Mouse (Mus musculus) monocyte, adult 2 months (primary cell): ENCODE measurements around the gene Exosc8.
"Not testable (repeated sequence)": the region's sequence is repeated elsewhere in the genome, so short reads cannot be mapped to it uniquely, and the experiment has no call there.

Experiments
- DNase-seq, 2 experiments: peaks; one replicate each; pipeline ENCODE4 v3.0.0; 2022; ENCODE audit warnings: low spot score in 2 of 2, low read depth in 1 of 2

Exosc8 gene

DNA sequence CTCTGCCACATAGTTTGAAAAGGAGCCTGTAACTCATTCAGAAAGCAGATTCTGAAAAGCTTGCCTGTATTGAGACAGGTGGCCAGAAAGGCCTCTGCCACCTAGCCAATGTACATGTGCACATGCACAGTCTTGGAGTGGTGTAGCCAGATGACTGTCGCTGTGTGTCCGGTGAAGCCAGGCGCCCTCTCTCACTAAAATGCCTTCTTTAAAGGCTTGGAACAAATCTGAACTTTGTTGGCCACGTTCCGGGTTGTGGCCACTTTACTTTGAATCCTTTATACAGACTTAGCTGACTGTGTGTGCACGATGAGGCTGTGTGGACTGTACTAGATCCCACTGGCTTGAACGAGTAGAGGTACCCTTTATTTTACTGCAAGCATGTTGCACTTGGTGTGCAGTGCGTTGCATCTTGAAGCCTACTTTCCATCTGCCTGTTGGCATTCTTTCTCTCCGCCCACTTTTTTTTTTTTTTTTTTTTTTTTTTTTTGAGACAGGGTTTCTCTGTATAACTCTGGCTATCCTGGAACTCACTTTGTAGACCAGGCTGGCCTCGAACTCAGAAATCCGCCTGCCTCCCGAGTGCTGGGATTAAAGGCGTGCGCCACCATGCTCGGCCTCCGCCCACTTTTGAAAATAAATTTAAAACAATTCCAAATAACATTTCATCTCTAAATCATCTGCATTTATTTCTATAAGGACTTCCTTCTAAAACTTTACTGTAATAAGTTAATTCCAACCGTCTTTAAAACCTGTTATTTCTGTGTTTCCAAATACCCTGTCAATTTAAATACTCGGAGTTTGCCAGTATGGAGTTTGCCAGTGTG lies 1.1 kb upstream of the Exosc8 start:
- DNase-seq = no peak

DNA sequence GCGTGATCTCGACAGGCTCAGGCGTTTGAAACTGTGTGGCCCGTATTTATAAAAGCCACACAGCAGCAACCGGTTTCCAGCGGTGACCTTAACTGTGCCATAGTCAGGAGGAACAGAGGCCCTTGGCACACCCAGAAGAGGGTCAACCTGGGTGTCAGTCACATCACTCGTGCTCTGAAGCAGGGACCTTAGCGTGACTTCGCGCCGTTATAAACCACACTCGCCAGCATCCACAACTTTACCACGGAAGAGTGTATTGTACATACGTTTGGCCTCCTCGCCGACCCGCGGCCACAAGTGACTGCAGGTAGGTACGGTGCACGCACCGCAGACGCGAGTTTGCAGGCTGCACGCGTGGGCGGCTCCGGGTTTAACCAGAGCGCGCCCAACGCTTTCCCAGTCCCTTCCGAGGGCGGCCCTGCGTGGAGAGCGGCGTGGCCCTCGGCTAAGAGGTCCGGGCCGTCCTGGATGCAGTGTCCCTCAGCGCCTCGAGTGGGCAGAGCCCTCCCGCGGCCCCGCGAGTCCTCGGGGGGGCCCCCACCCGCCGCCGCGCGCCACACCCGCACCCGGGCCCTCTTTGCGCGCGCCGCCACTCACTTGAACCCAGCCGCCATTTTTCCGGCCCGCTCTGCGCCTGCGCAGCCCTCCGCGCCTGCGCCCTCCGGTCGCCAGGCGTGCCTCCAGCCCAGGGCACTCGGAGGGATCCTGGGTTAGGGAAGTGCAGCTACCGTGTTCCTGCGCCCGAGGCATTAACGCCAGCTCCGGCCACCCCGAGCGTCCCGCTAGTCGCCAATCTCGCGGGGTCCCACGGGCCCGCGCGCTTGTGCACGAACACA lies 564 bp downstream of the Exosc8 start:
- DNase-seq = peak; percentile 64 to 87

DNA sequence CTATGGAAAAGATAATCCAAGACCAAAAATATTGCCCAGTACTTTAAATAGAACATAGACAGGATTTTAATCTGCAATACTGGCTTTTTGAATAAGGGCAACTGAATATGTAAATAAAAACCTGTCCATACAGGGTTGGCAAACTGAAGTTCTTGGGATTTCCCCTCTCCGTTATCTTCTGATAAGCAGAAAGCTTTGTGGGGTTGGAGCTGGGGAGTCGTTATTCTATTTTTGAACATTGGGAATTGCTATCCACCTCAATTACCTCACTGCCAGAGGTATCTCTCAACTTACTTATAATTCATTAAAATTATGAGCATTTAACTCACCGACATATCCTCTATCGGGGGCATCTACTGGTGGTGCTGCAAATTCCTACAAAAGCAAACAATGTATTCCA lies 2.8 kb downstream of the Exosc8 start:
- no peak for DNase-seq

DNA sequence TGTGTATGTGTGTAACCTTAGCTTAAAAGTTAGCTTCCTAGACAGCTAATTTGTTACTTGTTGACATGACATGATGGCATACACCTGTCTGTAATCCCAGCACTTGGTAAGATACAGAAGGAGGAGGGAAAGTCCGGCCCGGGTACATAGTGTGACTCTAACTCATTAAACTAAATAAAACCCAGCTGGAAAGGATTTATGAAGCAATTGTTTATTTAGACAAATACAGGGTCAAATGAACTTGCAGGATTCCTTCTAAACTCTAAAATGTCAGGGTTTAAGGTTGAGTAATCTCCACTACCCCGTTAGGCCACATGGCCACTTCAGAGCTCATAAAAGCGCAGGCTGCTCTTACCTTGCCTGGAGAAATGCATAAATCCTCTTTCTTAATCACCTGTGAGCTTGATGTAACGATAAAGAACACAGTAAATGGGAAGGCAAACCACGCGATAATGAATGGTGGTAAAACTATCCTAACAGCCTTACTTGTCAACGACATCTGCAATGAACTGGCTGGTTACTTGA lies 3.5 kb downstream of the Exosc8 start:
- no peak for DNase-seq

DNA sequence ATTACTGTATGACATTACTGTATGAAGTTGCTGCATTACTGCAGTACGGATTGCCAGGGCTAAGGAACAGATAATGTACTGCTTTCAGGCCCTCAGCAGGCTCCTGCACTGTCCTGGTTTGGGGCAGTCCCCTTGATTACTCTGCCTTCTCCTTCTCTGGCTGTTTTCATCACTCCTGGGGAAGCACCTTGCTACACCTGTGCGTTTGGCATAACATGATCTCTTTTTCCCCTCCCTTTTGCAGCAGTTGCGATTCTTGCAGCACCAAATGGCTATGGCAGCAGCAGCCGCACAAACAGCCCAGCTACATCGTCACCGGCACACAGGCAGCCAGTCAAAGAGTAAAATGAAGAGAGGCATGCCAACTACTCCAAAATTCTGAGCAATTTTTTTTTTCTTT lies 7.1 kb downstream of the Exosc8 start:
- no peak for DNase-seq

DNA sequence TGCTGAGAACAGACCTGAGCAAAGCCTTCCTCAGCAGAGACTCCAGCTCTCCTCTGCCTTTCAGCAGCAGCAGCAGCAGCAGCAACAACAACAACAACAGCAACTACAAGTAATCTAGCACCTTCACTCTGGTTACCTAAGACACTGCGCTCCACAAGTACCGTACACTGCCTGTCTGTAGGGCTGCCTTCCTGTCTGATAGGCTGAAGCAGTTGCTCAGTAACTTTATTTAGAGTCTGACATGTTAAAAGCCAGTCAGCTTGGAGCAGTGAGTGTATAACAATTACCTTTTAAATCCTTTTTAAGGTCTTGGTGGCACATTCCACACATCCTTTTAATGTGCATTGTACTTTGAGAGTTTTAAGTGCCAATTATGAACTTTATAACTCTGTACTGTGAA lies 7.6 kb downstream of the Exosc8 start:
- DNase-seq = no peak

DNA sequence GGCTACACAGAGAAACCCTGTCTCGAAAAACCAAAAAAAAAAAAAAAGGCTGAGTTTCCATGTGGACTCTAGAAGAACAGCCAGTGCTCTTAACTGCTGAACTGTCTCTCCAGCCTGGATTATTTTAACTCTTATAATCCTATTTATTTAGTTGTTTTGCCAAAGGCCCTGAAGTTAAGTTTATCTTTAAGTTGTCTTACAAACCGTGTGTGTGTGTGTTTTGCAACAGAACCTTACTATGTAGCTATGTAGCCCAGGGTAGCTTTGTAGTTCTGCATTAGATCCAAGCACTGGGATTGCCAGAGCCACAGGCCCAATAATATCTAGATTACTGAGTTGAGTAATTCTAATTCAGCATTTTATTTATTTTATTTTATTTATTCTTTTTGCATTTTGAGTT lies 9.8 kb downstream of the Exosc8 start:
- no peak for DNase-seq

DNA sequence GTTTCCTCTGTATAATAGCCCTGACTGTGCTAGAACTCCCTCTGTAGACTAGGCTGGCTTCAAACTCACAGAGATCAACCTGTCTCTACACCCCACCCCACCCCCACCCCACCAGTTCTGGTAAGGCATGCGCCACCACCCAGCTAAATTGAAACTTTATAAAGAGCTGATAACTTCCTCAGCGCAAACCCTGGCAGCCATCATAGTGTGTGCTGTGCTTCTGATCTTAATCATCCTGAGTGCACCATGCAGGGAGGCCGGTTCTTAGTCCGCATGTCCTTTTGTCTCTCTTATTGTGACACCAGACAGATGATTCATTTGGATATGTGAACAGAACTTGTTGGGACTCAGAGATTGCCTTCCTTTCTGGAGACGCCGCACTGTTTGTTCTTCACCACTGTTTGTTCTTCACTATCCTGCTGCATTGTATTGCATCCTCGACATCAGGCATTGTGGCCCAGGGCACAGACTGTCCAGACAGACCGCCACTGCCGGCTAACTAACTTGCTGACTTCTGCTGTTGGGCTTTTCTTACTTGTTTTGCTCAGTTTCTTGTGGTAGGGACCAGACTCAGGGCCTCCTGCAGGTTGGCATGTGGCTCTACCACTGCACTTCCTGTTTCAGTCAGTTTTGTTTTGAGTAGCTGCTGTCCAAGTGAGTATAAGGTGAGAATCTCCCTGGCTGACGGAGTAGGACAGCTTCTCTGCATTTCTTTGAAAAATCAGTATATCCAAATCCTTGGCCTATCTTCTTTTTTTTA lies 11.3 kb downstream of the Exosc8 start:
- peak in 1 of 2 experiments; percentile 24 for DNase-seq

DNA sequence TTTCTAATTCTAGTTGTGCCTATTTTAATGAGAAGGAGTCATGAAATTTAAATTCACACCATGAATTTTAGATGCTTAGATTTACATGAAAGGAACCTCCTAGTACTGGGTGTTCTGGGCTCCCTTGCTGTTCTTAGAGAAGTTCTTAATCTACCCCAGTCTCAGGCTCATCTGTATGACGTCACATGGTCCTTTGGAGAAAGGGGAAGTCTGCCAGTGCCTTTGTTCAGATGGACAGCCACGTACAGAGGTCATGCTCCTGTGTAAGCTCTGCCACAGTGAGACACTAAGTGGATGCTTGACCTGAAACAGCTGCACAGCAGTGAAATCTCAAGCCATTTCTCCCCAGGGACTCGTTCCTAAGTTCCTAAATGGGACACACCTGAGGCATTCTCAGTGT lies 16.2 kb downstream of the Exosc8 start:
- DNase-seq = peak in 1 of 2 experiments; percentile 28

DNA sequence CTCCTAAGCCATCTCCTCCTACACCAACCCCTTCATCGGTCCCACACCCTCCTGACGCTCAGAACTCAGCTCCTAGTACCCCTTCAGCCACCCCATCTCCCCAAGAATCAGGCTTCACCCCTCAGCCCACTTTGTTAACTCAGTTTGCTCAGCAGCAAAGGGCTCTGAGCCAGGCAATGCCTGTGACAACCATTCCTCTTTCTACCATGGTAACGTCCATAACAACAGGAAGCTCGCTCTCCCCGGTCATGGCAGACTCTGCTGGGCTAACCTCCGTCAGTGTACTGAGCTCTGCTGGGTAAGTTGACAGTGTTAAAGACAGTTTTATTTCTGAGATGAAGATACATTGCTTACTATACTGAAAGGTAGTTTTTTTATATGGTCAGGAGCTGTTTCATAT lies 17.8 kb downstream of the Exosc8 start:
- no peak for DNase-seq

DNA sequence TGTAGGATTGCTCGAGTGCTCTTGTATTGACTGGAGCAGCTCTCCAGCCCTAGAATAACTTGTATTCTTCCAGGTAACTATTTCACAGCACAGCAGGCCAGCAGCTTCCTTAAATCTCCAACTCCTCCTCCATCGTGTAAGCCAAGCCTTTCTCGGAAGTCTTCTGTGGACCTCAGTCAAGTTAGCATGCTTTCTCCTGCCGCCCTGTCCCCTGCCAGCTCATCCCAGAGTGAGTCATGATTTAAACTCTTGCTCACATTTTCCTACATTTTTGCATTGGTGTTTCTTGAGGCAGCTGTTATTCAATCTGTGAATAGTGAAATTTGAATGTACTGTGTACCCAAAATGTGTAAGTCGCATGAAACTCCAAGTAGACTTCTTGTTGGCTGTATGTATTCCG lies 19.7 kb downstream of the Exosc8 start:
- no peak for DNase-seq

DNA sequence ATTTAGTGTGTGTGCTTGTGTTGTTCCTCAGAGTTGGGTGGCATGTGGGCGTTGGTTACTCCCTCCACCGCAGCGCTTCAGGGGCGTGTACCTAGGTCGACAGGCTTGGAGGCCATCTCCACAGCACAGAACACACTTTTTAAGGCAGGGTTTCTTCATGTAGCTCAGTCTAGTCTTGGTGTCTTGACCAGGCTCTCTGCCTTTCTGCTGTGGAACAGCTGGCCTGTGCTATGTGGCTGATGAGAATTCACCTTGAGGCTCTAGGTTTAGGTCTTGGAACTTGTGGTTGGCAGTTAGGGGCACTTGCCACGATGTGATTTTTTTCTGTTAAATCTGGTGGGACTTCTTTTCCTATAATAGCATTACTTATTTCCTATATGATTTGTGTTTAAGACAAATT lies 20.9 kb downstream of the Exosc8 start, which contains the start of gene Gm21958:
TSS of gene Gm21958 (minus strand) at position 101 of the 400 bp plus-strand sequence.
- no peak for DNase-seq

DNA sequence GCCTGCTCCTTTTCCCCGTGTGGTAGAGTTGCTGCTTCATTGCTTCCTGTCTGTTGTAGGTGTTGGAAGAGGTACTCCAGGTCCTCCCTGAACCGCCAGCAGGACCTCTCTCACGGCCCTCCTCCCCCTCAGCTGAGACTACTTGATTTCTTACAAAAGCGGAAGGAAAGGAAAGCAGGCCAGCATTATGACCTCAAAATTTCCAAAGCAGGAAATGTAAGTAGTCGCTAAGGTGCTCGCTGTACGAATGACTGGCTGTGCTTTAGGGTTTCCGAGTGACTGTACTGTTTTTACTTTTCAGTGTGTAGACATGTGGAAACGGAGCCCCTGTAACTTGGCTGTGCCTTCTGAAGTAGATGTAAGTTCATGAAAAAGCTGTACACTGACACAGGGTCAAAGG lies 26.2 kb downstream of the Exosc8 start:
- peak in 1 of 2 experiments; percentile 24 for DNase-seq

DNA sequence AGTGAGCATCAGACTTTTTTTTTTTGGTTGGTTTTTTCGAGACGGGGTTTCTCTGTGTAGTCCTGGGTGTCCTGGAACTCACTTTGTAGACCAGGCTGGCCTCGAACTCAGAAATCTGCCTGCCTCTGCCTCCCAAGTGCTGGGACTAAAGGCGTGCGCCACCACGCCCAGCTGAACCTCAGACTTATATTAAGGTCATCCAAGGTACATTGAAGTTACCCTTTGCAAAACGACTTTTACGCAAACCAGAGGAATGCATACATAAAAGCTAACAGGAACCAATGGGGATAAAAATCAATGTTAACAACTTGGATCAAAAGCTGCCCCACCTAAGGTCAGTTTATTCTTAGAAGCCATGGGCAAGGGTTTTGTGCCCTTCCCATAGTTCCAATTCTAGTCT lies 31.1 kb downstream of the Exosc8 start:
- DNase-seq = not testable (repeated sequence)

DNA sequence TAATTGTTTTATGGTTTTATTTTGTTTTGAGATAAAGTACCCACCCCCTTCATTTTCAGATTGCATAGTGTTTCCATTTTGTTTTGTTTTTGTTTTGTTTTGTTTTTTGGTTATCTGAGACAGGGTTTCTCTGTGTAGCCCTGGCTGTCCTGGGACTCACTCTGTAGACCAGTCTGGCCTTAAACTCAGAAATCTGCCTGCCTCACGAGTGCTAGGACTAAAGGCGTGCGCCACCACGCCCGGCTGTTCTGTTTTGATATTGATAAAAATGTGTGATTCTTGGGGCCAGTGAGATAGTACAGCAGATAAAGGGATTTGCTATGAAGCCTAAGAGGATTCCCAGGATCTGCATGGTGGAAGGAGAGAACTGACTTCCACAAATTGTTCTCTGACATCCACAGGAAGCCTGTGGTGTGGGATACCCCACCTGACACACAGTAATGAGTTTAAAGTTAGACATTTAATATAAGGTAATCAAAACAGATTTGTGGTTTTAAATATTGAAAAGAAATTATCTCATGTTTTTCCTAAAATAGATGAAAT lies 35.4 kb downstream of the Exosc8 start:
- no peak for DNase-seq

DNA sequence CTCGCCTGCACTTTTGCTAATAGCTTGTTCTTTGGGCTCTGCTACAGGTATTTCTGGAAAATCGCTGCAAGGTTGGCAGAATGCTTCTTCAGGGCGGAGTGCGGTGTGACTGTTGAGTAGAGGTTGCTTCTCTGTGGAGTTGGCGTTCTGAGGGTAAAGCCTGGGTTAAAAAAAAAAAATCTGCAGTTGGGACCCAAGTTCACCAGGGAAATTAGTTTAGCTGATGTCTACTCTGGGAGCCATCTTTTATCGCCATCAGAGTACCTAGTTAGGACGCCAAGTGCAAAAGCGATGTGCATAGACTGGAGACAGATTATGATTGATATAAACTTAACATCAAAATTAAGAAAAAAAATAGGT lies 42.2 kb downstream of the Exosc8 start:
- DNase-seq = no peak

DNA sequence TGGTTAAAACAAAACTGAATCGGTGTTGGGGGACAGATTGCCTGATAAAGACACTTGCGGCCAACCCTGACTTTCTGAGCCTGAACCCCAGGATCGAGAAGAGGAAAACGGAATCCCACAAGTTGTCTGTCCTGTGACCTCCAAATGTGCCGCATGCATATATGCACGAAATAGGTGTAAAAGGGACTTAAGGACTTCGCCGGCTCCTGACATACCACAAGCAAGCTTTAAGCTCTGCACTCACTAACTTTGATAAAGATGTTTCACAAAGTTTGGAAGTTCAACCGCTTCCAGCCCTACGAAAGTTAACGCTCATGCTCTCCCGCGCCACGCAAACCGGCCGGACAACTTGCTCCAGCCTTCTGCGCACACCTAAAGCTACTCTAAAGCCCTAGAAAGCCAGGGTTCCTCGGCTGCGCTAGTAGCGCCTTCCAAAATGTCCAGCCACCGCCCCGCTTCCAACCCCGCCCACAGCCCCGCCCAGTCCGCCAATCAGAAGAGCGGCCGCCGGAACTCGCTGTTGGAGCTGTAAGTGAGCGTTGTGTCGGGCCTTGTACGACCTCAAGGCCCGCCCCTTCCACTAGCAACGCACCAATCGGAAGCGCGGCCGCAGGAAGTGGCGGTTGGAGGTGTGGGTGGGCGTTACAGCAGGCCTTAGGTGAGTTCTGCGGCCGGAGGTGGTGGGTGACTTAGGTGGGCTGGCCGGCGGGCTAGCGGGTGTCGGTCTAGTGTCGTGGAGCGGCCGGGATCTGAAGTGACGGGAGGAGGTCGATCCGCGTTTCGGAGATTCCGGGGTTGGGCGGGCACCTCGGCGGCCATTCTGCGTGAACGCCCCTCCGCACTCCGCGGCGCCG lies 42.8 kb downstream of the Exosc8 start, which contains the start of gene Supt20:
TSS of gene Supt20 (plus strand) at position 606 of the 854 bp plus-strand sequence.
- peak; percentile 56 to 75 for DNase-seq

DNA sequence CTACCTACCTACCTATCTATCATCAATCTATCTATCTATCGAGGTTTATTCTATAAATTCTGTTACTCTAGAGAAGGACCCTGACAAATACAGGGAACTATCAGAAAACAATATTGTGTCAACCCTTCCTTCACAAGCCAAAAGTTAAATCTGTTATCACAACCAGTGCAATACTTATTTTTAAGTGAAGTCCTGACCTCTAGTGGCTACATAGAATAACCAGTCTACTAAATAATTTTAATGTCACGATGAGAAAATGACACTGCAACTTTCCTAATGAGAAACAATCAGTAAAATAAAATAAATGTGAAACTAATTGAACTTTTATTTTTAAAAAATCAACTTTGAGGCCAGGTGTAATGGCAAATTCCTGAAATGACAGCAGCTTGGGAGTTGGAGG lies 46.1 kb downstream of the Exosc8 start:
- DNase-seq = no peak

DNA sequence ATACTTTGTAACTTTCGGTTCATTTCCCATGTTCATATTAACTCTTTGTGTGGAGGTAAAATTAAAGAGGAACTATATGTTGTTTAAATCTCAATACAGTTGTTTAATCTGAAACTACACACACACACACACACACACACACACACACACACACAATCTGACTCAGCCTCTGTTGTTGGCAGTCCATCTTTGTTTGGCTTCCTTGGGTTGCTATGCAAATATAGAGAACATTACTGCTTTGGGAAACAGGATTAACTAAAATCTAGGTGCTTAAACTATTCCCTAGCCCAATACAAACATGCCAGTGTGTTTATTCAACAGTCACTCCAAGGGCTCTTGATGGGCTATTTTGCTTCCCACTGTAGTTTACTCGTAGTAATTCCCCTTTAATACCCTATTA lies 47.9 kb downstream of the Exosc8 start:
- DNase-seq = no peak

DNA sequence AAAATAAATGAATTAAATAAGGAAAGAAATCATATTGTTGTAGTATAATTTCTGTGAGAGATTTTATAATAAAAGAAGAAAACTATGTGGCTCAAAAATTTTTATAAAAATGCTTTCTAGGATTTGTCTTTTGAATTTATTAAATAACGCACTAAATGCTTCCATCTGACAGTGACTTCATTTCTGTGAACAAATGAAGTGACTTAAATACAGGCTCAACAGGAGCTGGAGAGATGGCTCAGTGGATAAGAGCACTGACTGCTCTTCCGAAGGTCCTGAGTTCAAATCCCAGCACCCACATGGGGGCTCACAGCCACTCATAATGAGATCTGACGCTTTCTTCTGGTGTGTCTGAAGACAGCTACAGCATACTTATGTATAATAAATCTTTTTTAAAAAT lies 50.0 kb downstream of the Exosc8 start:
- no peak for DNase-seq
